Mouse (Mus musculus): Measurements from ENCODE around the gene Gtf3c5.

GRCm38 (mm10) chr2:28620522-28620921 lies 37.0 kb upstream of the Gtf3c5 start:
- TF ChIP-seq GATA1 (IDR thresholded peaks at IDR 0.05; ENCODE audit: borderline replicate concordance, low read length) (no peak), FLI1 (IDR thresholded peaks at IDR 0.05; ENCODE audit: low read length) (no peak)

All from megakaryocyte, embryonic 14.5 days (primary cell).